8 mouse cellular contexts compared by ENCODE assay signal in the genomic region with DNA sequence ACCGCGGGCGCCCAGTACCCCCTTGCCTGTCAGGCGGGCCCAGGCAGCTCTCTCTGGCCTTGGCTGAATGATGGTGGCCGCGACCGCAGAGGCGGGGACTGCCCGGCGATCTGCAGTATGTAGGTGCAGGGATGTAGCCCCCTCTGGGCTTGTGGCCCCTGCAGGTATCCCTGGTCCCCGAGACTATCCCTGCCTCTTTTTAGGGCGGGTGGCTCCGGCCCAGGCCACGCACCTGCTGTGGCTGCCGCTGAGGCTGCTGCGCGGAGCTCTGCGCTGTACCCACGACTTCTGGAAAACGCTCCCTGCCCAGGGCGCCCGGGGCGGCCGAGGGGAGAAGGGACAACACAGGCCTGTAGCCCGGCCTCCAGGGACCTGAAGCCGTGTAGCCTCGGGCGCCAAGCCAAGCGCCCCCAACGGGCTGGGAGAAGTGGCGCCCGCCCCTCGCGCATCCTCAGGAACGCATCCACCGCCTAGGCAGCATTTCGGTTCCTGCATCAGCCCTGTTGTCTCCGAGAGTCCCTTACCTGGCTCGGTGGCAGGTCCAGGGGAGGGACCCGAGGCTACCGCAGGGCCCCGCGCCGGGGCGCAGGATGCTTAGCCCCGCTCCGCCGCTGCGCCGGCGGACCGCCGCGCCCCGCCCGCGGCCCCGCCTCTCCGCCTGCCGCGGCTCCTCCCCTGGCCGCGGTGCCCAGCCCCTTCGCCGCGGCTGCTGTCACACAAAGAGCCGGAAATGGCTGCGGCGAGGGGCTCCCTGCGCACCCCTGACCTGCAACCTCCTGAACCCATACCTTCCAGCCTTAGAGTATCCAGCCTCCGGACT. TPM values are rescaled to one million over a fixed set of nuclear protein-coding genes. Genes with fewer than 3 reads are reported as not detected.
A peak's percentile ranks its signal among the peaks of the same experiment; 100 is the strongest.
DNase-seq lines count a peak whose midpoint lies in the region; ATAC-seq and TF ChIP-seq lines count a peak whose summit lies in the region.

No protein-coding gene starts in this region.

- ATAC-seq in heart, embryonic 13.5 days (ENCODE audit: extremely low read depth, insufficient number of reproducible peaks, low FRiP score, low TSS enrichment) = peak; percentile 80; the same call in 1 of the 2 replicates
- peak; percentile 86 for ATAC-seq in kidney, postnatal 0 days (replicated peaks; ENCODE audit: low FRiP score, low read depth)
- peak; percentile 70 for ATAC-seq in liver, postnatal 0 days
- peak; percentile 88 for ATAC-seq in neural tube, embryonic 14.5 days (ENCODE audit: low read depth)

- peak; percentile 79 to 83 for DNase-seq in B cell, adult 2 months
- DNase-seq in adrenal gland, adult 18-20 months (ENCODE audit: low spot score in 2 of 2) = peak; percentile 57 to 61
- peak; percentile 87 for DNase-seq in embryo, embryonic 11 days
- peak; percentile 69 for DNase-seq in kidney, postnatal 0 days (ENCODE audit: low spot score)
- peak; percentile 66 for DNase-seq in liver, postnatal 0 days
- peak; percentile 72 to 79 for DNase-seq in thymus, postnatal 10 days (ENCODE audit: low spot score in 2 of 2)

- H3K9ac ChIP-seq in heart, embryonic 13.5 days = peak overlapping the region; percentile 83
- H3K9ac ChIP-seq in kidney, postnatal 0 days (ENCODE audit: low read depth, low read length) = peak overlapping the region; percentile 63
- peak overlapping the region; percentile 78 for H3K9ac ChIP-seq in liver, postnatal 0 days (replicated peaks)
- peak overlapping the region; percentile 93 for H3K9ac ChIP-seq in neural tube, embryonic 14.5 days (replicated peaks; ENCODE audit: low read depth, low read length)

- peak overlapping the region; percentile 98 for H3K4me2 ChIP-seq in heart, embryonic 13.5 days
- peak overlapping the region; percentile 98 for H3K4me2 ChIP-seq in kidney, postnatal 0 days (ENCODE audit: low read length)
- H3K4me2 ChIP-seq in liver, postnatal 0 days (ENCODE audit: low read depth, low read length) = peak overlapping the region; percentile 78
- peak overlapping the region; percentile 92 for H3K4me2 ChIP-seq in neural tube, embryonic 14.5 days (ENCODE audit: low read depth, low read length)

- no peaks in the 10 kb centered on the region for H3K9me3 ChIP-seq in heart, embryonic 13.5 days
- H3K9me3 ChIP-seq in kidney, postnatal 0 days (replicated peaks; ENCODE audit: low read length) = no peaks in the 10 kb centered on the region
- H3K9me3 ChIP-seq in liver, postnatal 0 days (ENCODE audit: low read length) = no peaks in the 10 kb centered on the region
- no peaks in the 10 kb centered on the region for H3K9me3 ChIP-seq in neural tube, embryonic 14.5 days (ENCODE audit: control insufficient read depth, low read length)

- peak overlapping the region; percentile 83 for H3K4me3 ChIP-seq in heart, embryonic 13.5 days
- peak overlapping the region; percentile 72 for H3K4me3 ChIP-seq in kidney, postnatal 0 days (replicated peaks; ENCODE audit: low read depth, low read length)
- H3K4me3 ChIP-seq in liver, postnatal 0 days (ENCODE audit: low read depth, low read length) = peak overlapping the region; percentile 69
- peak overlapping the region; percentile 97 for H3K4me3 ChIP-seq in neural tube, embryonic 14.5 days (ENCODE audit: low read depth, low read length)

- no peaks in the 10 kb centered on the region for H3K36me3 ChIP-seq in heart, embryonic 13.5 days
- no peaks in the 10 kb centered on the region for H3K36me3 ChIP-seq in kidney, postnatal 0 days (ENCODE audit: insufficient read depth, low read length)
- no peaks in the 10 kb centered on the region; the same call in 1 of the 2 replicates for H3K36me3 ChIP-seq in liver, postnatal 0 days (replicated peaks; ENCODE audit: insufficient read depth, low read length)
- no peaks in the 10 kb centered on the region for H3K36me3 ChIP-seq in neural tube, embryonic 14.5 days (ENCODE audit: control insufficient read depth, insufficient read depth, low read length)

- peak overlapping the region; percentile 50 for H3K27ac ChIP-seq in heart, embryonic 13.5 days (replicated peaks)
- H3K27ac ChIP-seq in kidney, postnatal 0 days = peak overlapping the region; percentile 44; the same call in 1 of the 2 replicates
- peak overlapping the region; percentile 66 for H3K27ac ChIP-seq in liver, postnatal 0 days (ENCODE audit: low read depth)
- H3K27ac ChIP-seq in neural tube, embryonic 14.5 days (ENCODE audit: low read depth, low read length) = peak overlapping the region; percentile 87

- no peak for TF ChIP-seq EP300 in liver, postnatal 0 days (IDR thresholded peaks at IDR 0.05; ENCODE audit: low read depth)

- H3K27me3 ChIP-seq in heart, embryonic 13.5 days (replicated peaks) = peaks cover 41% of the 10 kb centered on the region
- no peaks in the 10 kb centered on the region for H3K27me3 ChIP-seq in kidney, postnatal 0 days (ENCODE audit: insufficient read depth, low read length)
- 0 out of 2 replicates have a peak, but pooled peaks cover 5% of the 10 kb centered on the region for H3K27me3 ChIP-seq in liver, postnatal 0 days (ENCODE audit: insufficient read depth, low read length)
- peaks cover 3% of the 10 kb centered on the region; the same call in 1 of the 2 replicates for H3K27me3 ChIP-seq in neural tube, embryonic 14.5 days (ENCODE audit: control insufficient read depth, insufficient read depth, low read length)

- under 1% methylated on average over 61 of the region's 71 CpGs for WGBS in heart, embryonic 13.5 days
- WGBS in kidney, postnatal 0 days = under 1% methylated on average over 71 of the region's 71 CpGs
- WGBS in liver, postnatal 0 days (ENCODE audit: insufficient replicate concordance) = 1% methylated on average over 64 of the region's 71 CpGs
- WGBS in neural tube, embryonic 14.5 days = under 1% methylated on average over 64 of the region's 71 CpGs

- no peak for TF ChIP-seq CTCF in kidney, postnatal 0 days (IDR thresholded peaks at IDR 0.05; ENCODE audit: low read depth)
- no peak for TF ChIP-seq CTCF in liver, postnatal 0 days (IDR thresholded peaks at IDR 0.05; ENCODE audit: low read depth)

- H3K4me1 ChIP-seq in heart, embryonic 13.5 days = peaks cover 13% of the 10 kb centered on the region
- 0 out of 2 replicates have a peak, but pooled peaks cover 7% of the 10 kb centered on the region for H3K4me1 ChIP-seq in kidney, postnatal 0 days (replicated peaks; ENCODE audit: insufficient read depth, low read length)
- peaks cover 25% of the 10 kb centered on the region for H3K4me1 ChIP-seq in liver, postnatal 0 days (ENCODE audit: insufficient read depth)
- H3K4me1 ChIP-seq in neural tube, embryonic 14.5 days (ENCODE audit: control insufficient read depth, insufficient read depth, low read length) = peaks cover 19% of the 10 kb centered on the region

RNA-seq across cellular contexts. Expression of a gene that starts 0.7 kb away (rescaled TPM):
- 10 to 100 TPM; 55.9 to 77.0 TPM for total RNA-seq in adrenal gland, adult 18-20 months (2021)
- polyA plus RNA-seq in heart, embryonic 13.5 days (2015; fragmentation: Nextera tagmentation; extraction: Ambion mirVana) = 5.3 and 5.4 TPM in 2 replicates
- 17.4 and 19.2 TPM in 2 replicates for polyA plus RNA-seq in kidney, postnatal 0 days (2015; fragmentation: Nextera tagmentation; extraction: Ambion mirVana)
- polyA plus RNA-seq in liver, postnatal 0 days (2015; fragmentation: Nextera tagmentation; extraction: Ambion mirVana) = 4.8 and 6.1 TPM in 2 replicates
- polyA plus RNA-seq in neural tube, embryonic 14.5 days (2014; fragmentation: Nextera tagmentation; extraction: Ambion mirVana) = 128 and 129 TPM in 2 replicates

Comparison
In these comparisons a context has a peak if more than half of its experiments do, and no peak if none do; other contexts are left out.
1. Peak in every context shown above with its lines: DNase-seq, ATAC-seq, H3K4me3 ChIP-seq and H3K27ac ChIP-seq.